Mouse (Mus musculus): ENCODE data around the gene Med12l. TPM values are rescaled to one million over a fixed set of nuclear protein-coding genes. Genes with fewer than 3 reads are reported as not detected.

The Med12l gene
- total and polyA plus RNA-seq, 3 experiments: 0.16 TPM; not detected in 2

DNA sequence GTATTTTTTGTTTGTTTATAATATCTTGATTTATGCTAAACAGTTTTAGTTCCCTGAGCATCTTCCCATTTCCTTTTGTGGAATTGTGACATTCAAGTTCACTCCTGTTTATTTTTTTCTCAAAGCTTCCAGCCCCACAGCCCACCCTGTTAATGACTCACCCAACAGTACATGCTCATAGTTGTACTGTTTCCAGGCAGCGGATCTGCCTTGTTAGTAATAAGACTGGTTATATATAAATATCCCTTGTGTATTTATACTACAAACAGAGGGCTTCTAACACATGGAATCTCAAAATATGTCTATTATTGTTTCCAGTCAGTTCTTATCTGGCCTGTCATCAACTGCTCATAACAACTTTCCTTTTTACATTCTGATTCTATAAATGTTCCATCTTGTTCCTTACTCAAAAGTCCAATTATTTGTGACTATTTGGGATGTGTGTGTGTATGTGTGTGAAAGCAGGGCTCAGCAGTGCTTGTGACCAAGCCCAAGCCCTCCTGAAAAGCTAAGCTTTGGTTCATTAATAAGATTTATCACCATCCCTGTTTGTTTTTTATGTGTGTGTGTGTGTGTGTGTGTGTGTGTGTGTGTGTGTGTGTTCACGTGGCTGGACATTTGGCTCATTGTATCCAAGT is 161.9 kb downstream of the Med12l start:
- Histone ChIP-seq H3K9me3 (replicated peaks) (no peaks in the 10 kb centered on the region), H3K27me3 (ENCODE audit: insufficient read depth, low read length) (no peaks in the 10 kb centered on the region), H3K4me1 (ENCODE audit: insufficient read depth, low read depth, low read length) (no peaks in the 10 kb centered on the region), H3K4me3 (ENCODE audit: low read depth, low read length) (no peak overlapping the region), H3K36me3 (replicated peaks) (no peaks in the 10 kb centered on the region)
- ATAC-seq (ENCODE audit: extremely low read depth, insufficient number of reproducible peaks, low FRiP score, poor library complexity, severe bottlenecking) (no peak), DNase-seq (ENCODE audit: low spot score) (no peak)
- no peak for TF ChIP-seq GATA1 (IDR thresholded peaks at IDR 0.05; ENCODE audit: borderline replicate concordance, low read length)

DNA sequence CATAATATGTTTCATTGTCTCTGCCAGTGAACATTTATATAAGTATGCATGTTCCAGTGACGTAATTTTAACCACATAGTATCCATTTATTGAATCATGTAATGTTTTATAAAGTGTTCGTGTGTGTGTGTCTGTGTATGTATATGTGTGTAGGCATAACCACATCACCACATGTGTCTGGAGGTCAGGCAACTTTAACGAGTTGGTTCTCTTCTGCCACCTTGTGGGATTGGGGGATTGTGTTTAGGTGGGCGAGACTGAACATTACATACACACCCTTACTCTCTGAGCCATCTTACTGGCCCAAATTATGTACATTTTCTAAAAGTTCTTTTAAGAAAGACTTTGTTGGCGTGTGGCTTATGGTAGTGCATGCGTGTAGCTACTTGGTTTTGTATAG is 162.9 kb downstream of the Med12l start:
- Histone ChIP-seq H3K4me3 (ENCODE audit: low read depth, low read length) (no peak overlapping the region), H3K27me3 (ENCODE audit: insufficient read depth, low read length) (no peaks in the 10 kb centered on the region), H3K4me1 (ENCODE audit: insufficient read depth, low read depth, low read length) (no peaks in the 10 kb centered on the region), H3K36me3 (replicated peaks) (no peaks in the 10 kb centered on the region), H3K9me3 (replicated peaks) (no peaks in the 10 kb centered on the region)
- DNase-seq (ENCODE audit: low spot score) (no peak), ATAC-seq (ENCODE audit: extremely low read depth, insufficient number of reproducible peaks, low FRiP score, poor library complexity, severe bottlenecking) (no peak)
- no peak for TF ChIP-seq TAL1 (conservative IDR thresholded peaks at IDR 0.05; ENCODE audit: low read depth, low read length)

DNA sequence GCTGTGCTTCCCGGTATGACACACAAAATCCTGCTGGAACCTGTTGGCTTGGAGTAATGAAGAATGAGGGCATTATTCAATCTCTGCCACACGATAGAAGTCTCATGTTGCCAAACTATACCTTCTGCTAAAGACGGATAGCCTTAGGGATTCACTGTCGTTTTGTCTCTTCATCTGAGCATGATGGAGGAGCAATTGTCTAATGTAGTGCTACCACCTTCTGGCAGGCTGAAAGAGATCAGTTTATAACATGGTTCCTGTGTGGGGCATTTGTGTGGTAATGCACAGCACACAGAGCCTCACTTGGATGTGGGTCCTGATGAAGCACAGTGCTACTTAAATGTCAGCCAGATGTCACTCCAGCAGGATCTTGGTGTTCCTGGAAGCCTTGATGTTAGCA is 163.6 kb downstream of the Med12l start:
- H3K4me3 ChIP-seq (ENCODE audit: low read depth, low read length): no peak overlapping the region
- no peaks in the 10 kb centered on the region for H3K36me3 ChIP-seq (replicated peaks)
- no peak for ATAC-seq (ENCODE audit: extremely low read depth, insufficient number of reproducible peaks, low FRiP score, poor library complexity, severe bottlenecking)
- no peaks in the 10 kb centered on the region for H3K9me3 ChIP-seq (replicated peaks)
- TF ChIP-seq GATA1 (IDR thresholded peaks at IDR 0.05; ENCODE audit: borderline replicate concordance, low read length) (no peak), POLR2AphosphoS5 (IDR thresholded peaks at IDR 0.05; ENCODE audit: insufficient replicate concordance, low read depth, low read length) (no peak), GATA2 (IDR thresholded peaks at IDR 0.05; ENCODE audit: borderline replicate concordance, low read depth, low read length) (no peak), TAL1 (conservative IDR thresholded peaks at IDR 0.05; ENCODE audit: low read depth, low read length) (no peak), CTCF (IDR thresholded peaks at IDR 0.05; ENCODE audit: low read depth, low read length) (no peak)
- H3K4me1 ChIP-seq (ENCODE audit: insufficient read depth, low read depth, low read length): no peaks in the 10 kb centered on the region
- no peak for DNase-seq (ENCODE audit: low spot score)
- no peaks in the 10 kb centered on the region for H3K27me3 ChIP-seq (ENCODE audit: insufficient read depth, low read length)

DNA sequence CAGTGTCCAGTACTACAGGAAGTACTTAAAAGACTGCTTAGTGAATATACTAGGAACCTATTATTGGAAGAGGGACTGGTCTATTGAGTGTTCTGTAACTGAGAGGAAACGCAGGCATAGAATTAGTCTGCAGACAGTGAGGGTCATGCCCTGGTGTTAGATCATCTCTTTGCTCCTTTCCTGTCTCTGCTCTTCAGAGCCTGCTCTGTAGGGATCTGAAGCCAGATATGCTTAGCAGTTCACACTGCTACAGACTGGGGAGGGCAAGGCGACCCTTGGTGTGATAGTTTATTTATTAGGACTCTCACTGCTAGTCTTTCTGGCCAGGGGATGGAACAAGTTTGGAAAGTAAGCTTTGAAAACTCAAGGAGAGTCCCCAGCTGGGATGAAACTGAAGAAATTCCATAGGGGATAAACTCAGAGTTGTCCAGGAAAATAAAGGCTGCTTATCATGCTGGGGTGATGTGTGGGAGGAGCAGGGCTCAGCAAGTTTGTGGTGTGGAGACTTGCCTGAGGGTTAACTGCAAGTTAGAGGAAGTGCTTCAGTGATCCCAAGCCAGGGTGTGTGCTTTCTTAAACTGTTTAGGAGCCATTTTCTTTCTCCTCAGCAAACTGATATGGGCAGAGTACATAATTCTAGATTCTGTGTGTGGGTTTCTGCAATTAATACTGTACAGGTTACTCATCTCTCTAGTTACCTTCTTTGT is 164.4 kb downstream of the Med12l start:
- no peaks in the 10 kb centered on the region for H3K4me1 ChIP-seq (ENCODE audit: insufficient read depth, low read depth, low read length)
- DNase-seq (ENCODE audit: low spot score): no peak
- no peak for TF ChIP-seq GATA2 (IDR thresholded peaks at IDR 0.05; ENCODE audit: borderline replicate concordance, low read depth, low read length)
- no peak for TF ChIP-seq TAL1 (conservative IDR thresholded peaks at IDR 0.05; ENCODE audit: low read depth, low read length)
- no peak for TF ChIP-seq GATA1 (IDR thresholded peaks at IDR 0.05; ENCODE audit: borderline replicate concordance, low read length)
- no peak for TF ChIP-seq CTCF (IDR thresholded peaks at IDR 0.05; ENCODE audit: low read depth, low read length)
- no peak for ATAC-seq (ENCODE audit: extremely low read depth, insufficient number of reproducible peaks, low FRiP score, poor library complexity, severe bottlenecking)
- no peak overlapping the region for H3K4me3 ChIP-seq (ENCODE audit: low read depth, low read length)
- no peaks in the 10 kb centered on the region for H3K9me3 ChIP-seq (replicated peaks)
- H3K27me3 ChIP-seq (ENCODE audit: insufficient read depth, low read length): no peaks in the 10 kb centered on the region
- H3K36me3 ChIP-seq (replicated peaks): no peaks in the 10 kb centered on the region

DNA sequence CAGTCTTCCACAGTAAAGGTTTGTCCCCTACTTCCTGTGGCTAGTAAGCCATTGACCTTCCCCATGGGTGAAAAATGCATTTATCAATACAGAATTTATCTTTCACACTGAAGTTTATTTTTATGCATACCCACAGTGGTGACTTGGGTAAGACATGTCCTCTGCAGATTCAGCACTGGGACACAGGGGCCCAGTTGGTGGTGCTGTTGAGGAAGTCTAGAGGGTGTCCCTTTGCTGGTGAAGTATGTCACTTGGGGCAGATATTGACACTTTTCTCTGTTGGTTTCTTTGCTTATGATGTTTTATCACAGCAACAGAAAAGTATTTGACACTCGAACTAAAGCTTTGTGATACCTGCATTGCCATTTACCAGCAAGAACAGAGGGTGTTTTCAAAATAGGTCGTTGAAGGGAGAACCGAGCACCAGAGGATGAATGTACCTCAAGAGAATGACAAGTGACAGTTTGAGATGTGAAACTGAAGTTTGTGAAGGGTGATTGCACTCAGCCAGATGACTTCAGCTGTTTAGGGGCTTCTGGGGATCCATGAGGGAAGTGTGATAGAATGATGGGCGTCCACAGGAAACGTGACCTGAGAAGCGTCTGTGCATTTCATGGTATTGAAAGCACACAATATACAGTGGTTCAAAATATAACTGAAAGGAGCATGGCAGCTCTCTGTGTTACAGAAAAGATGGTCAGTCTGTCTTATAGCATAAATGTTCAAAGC is 169.0 kb downstream of the Med12l start:
- no peaks in the 10 kb centered on the region for H3K4me1 ChIP-seq (ENCODE audit: insufficient read depth, low read depth, low read length)
- ATAC-seq (ENCODE audit: extremely low read depth, insufficient number of reproducible peaks, low FRiP score, poor library complexity, severe bottlenecking) (no peak), DNase-seq (ENCODE audit: low spot score) (no peak)
- no peaks in the 10 kb centered on the region for H3K36me3 ChIP-seq (replicated peaks)
- H3K9me3 ChIP-seq (replicated peaks): no peaks in the 10 kb centered on the region
- no peak overlapping the region for H3K4me3 ChIP-seq (ENCODE audit: low read depth, low read length)
- TF ChIP-seq GATA2 (IDR thresholded peaks at IDR 0.05; ENCODE audit: borderline replicate concordance, low read depth, low read length) (no peak), POLR2AphosphoS5 (IDR thresholded peaks at IDR 0.05; ENCODE audit: insufficient replicate concordance, low read depth, low read length) (no peak), GATA1 (IDR thresholded peaks at IDR 0.05; ENCODE audit: borderline replicate concordance, low read length) (no peak), CTCF (IDR thresholded peaks at IDR 0.05; ENCODE audit: low read depth, low read length) (no peak), TAL1 (conservative IDR thresholded peaks at IDR 0.05; ENCODE audit: low read depth, low read length) (no peak)
- no peaks in the 10 kb centered on the region for H3K27me3 ChIP-seq (ENCODE audit: insufficient read depth, low read length)

DNA sequence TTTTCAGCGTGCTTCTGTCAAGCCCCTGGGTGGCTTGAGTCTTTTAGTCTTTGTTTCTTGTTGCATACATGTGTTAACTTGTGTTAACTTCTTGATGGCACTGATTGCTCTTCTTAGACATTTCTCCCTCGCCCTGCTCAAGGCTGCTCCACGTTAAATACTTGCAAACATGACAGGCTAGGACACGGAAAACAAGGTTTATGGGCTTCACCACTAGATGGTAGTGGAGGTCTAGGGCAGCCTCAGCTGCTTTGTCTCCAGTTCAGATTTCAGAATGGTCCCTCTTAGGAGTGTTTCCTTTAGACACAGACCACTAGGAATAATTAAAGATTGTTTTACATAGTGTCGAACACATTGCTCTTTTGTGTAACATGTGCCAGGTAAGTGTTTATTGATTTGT is 169.6 kb downstream of the Med12l start:
- Histone ChIP-seq H3K4me1 (ENCODE audit: insufficient read depth, low read depth, low read length) (no peaks in the 10 kb centered on the region), H3K9me3 (replicated peaks) (no peaks in the 10 kb centered on the region), H3K27me3 (ENCODE audit: insufficient read depth, low read length) (no peaks in the 10 kb centered on the region), H3K36me3 (replicated peaks) (no peaks in the 10 kb centered on the region), H3K4me3 (ENCODE audit: low read depth, low read length) (no peak overlapping the region)
- DNase-seq (ENCODE audit: low spot score): no peak
- ATAC-seq (ENCODE audit: extremely low read depth, insufficient number of reproducible peaks, low FRiP score, poor library complexity, severe bottlenecking): no peak
- no peak for TF ChIP-seq CTCF (IDR thresholded peaks at IDR 0.05; ENCODE audit: low read depth, low read length)
